Mouse (Mus musculus) heart, embryonic 16.5 days (tissue): Measurements from ENCODE around the gene Nudt13. TPM values are rescaled to one million over a fixed set of nuclear protein-coding genes. Genes with fewer than 3 reads are reported as not detected.
"Not testable (repeated sequence)": the region's sequence is repeated elsewhere in the genome, so short reads cannot be mapped to it uniquely, and the experiment has no call there.

ENCODE experiments used
- ATAC-seq: fragments of 200-750 bp; cut with Nextera tagmentation; replicated peaks from 2 replicates; pipeline ENCODE4 v1.8.0; 2017; ENCODE audit warnings: moderate number of reproducible peaks; ENCODE audit not compliant: insufficient read depth, low FRiP score; ENCODE audit errors: extremely low read depth
- H3K27ac ChIP-seq: fragments of 300-500 bp; sonication (generic); 2 replicates; pipeline ENCODE4 v1.5.1; 2014; ENCODE audit warnings: mild to moderate bottlenecking, low read length, control low read depth, moderate library complexity
- H3K27me3 ChIP-seq: fragments of 300-500 bp; sonication (generic); 2 replicates; pipeline ENCODE4 v1.6.1; 2014; ENCODE audit warnings: low read length, mixed read lengths; ENCODE audit not compliant: control insufficient read depth, insufficient read depth
- H3K36me3 ChIP-seq: fragments of 300-500 bp; sonication (generic); 2 replicates; pipeline ENCODE4 v1.6.1; 2014; ENCODE audit not compliant: control insufficient read depth, insufficient read depth
- H3K4me1 ChIP-seq: fragments of 300-500 bp; sonication (generic); 2 replicates; pipeline ENCODE4 v1.6.1; 2014; ENCODE audit warnings: low read length, mixed read lengths; ENCODE audit not compliant: control insufficient read depth, insufficient read depth
- H3K4me2 ChIP-seq: fragments of 300-500 bp; sonication (generic); 2 replicates; pipeline ENCODE4 v1.6.1; 2014; ENCODE audit warnings: low read depth, mild to moderate bottlenecking, control low read depth, low read length
- H3K4me3 ChIP-seq: fragments of 300-500 bp; sonication (generic); 2 replicates; pipeline ENCODE4 v1.5.1; 2014; ENCODE audit warnings: mild to moderate bottlenecking, control low read depth, low read length
- H3K9ac ChIP-seq: fragments of 300-500 bp; sonication (generic); 2 replicates; pipeline ENCODE4 v1.6.1; 2014; ENCODE audit warnings: low read length, control low read depth
- H3K9me3 ChIP-seq: fragments of 300-500 bp; sonication (generic); replicated peaks from 2 replicates; pipeline ENCODE4 v1.6.1; 2016; ENCODE audit warnings: low read length; ENCODE audit not compliant: control insufficient read depth
- WGBS: fragments of 180-500 bp; shearing (Covaris S2); extraction: QIAGEN DNeasy Blood & Tissue Kit; methylation state at CpG from one replicate; pipeline ENCODE4 v1.1.7; 2014; 5-methylcytosine and 5-hydroxymethylcytosine counted together
- polyA plus RNA-seq: library from polyadenylated mRNA; unstranded; fragments of >200 nt; fragmentation: Nextera tagmentation; extraction: Ambion mirVana; gene quantifications from 2 replicates; pipeline ENCODE4 v1.2.1, GENCODE M21; 2015

Nudt13 gene
- polyA plus RNA-seq, 1 experiment from 2014 or later: 15.6 TPM

DNA sequence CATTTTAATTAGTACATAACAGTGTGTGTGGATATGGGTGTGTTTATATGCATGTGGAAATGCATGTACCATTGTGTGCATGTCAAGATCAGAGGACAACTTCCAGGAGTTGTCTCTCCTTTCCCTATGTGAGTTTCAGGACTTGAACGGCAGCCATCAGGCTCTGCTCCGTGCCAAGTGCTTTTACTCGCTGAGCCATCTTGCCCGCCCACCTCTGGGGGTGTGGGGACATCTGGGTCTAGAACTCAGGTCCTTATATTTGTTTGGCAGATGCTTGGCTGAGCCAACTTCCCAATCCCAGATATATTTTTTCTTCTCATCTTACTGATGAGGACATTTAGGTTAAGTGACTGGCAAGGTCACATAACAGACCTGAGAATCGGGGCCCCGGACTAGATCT is 26.1 kb upstream of the Nudt13 start:
- WGBS: 65% methylated on average over 6 of the region's 6 CpGs
- Histone ChIP-seq H3K9ac (no peak overlapping the region), H3K27me3 (no peaks in the 10 kb centered on the region), H3K4me3 (no peak overlapping the region), H3K4me1 (no peaks in the 10 kb centered on the region), H3K27ac (no peak overlapping the region), H3K36me3 (no peaks in the 10 kb centered on the region), H3K9me3 (0 out of 2 replicates have a peak, but pooled peaks cover under 1% of the 10 kb centered on the region), H3K4me2 (no peak overlapping the region)
- no peak for ATAC-seq

GRCm38 (mm10) chr14:20269082-20269809 is 25.3 kb upstream of the Nudt13 start, which contains the start of gene Kcnk16:
Gene Kcnk16, minus strand, starts transcription at chr14:20269199.
- Histone ChIP-seq H3K9ac (no peak within 1 kb of the TSS), H3K27me3 (no peaks in the 10 kb centered on the region), H3K4me2 (no peak within 1 kb of the TSS), H3K9me3 (peaks cover 7% of the 10 kb centered on the region; the same call in 1 of the 2 replicates), H3K27ac (no peak within 1 kb of the TSS), H3K4me3 (no peak within 1 kb of the TSS), H3K4me1 (no peaks in the 10 kb centered on the region), H3K36me3 (no peaks in the 10 kb centered on the region)
- ATAC-seq: no peak
- WGBS: 51% methylated on average over 6 of the region's 6 CpGs

GRCm38 (mm10) chr14:20291391-20291790 is 3.1 kb upstream of the Nudt13 start:
- Histone ChIP-seq H3K27me3 (no peaks in the 10 kb centered on the region), H3K36me3 (no peaks in the 10 kb centered on the region), H3K4me1 (peaks cover 6% of the 10 kb centered on the region; the same call in 1 of the 2 replicates), H3K9ac (no peak overlapping the region), H3K9me3 (no peaks in the 10 kb centered on the region), H3K4me2 (no peak overlapping the region), H3K27ac (no peak overlapping the region), H3K4me3 (no peak overlapping the region)
- ATAC-seq: no peak
- WGBS: 61% methylated on average over 4 of the region's 4 CpGs

- Histone ChIP-seq H3K27ac (no peak overlapping the region), H3K4me3 (peak overlapping the region; percentile 76), H3K9ac (peak overlapping the region; percentile 76), H3K4me1 (peaks cover 6% of the 10 kb centered on the region; the same call in 1 of the 2 replicates), H3K9me3 (no peaks in the 10 kb centered on the region), H3K4me2 (peak overlapping the region; percentile 70), H3K27me3 (no peaks in the 10 kb centered on the region), H3K36me3 (no peaks in the 10 kb centered on the region)
- 36% methylated on average over 8 of the region's 8 CpGs for WGBS
- no peak for ATAC-seq
Measured at GRCm38 (mm10) chr14:20294947-20295346, 450 bp downstream of the Nudt13 start.

DNA sequence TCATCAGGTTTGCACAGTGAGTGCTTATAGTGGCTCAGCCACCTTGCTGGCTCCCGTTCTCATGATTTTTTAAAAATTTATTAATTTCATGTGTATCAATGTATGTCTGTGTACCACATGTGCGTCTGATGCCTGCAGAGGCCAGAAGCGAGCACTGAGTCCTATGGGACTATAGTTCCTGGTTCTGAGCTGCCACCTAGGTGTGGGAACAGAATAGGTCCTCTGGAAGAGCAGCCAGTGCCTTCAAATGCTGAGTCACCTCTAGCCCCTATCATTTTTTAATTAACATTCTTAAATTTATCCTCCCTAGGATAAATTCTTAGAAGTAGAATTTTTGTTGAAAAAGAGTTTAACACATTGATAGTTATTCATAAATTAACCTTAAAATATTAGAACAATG is 3.1 kb downstream of the Nudt13 start:
- 85% methylated on average over 3 of the region's 3 CpGs for WGBS
- Histone ChIP-seq H3K27ac (no peak overlapping the region), H3K9me3 (no peaks in the 10 kb centered on the region), H3K27me3 (no peaks in the 10 kb centered on the region), H3K4me2 (no peak overlapping the region), H3K36me3 (no peaks in the 10 kb centered on the region), H3K4me1 (peaks cover 6% of the 10 kb centered on the region; the same call in 1 of the 2 replicates), H3K9ac (no peak overlapping the region), H3K4me3 (no peak overlapping the region)
- no peak for ATAC-seq

DNA sequence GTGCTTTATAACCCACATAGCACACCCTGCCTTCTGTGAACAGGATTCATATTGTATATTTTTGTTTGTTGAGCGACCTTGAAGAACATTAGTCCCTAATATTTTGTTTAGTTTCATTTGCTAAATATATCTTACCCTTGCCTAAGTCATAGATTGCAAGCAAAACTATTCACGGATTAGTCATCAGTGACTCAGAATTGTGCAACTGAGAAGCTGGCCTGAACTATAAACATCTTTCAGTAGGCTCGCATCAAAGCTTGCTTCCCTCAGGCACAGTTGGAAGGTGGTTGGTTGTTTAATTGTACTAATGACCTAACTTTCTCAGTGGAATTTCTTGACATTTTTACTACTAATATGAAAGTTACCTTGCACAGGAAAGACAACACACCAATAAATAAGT is 3.6 kb downstream of the Nudt13 start:
- H3K27me3 ChIP-seq: no peaks in the 10 kb centered on the region
- no peak for ATAC-seq
- H3K9ac ChIP-seq: no peak overlapping the region

GRCm38 (mm10) chr14:20305085-20305484 is 10.6 kb downstream of the Nudt13 start:
- not testable (repeated sequence) for H3K4me1 ChIP-seq, H3K27ac ChIP-seq, H3K9me3 ChIP-seq, ATAC-seq, H3K4me3 ChIP-seq, H3K9ac ChIP-seq, H3K4me2 ChIP-seq, H3K27me3 ChIP-seq
- WGBS: 79% methylated on average over 2 of the region's 2 CpGs
- peaks cover 15% of the 10 kb centered on the region for H3K36me3 ChIP-seq

More for the DNA sequence above, 3.6 kb downstream of the Nudt13 start:
- Histone ChIP-seq H3K36me3 (no peaks in the 10 kb centered on the region), H3K27ac (no peak overlapping the region), H3K4me2 (no peak overlapping the region), H3K4me1 (peaks cover 6% of the 10 kb centered on the region; the same call in 1 of the 2 replicates), H3K4me3 (no peak overlapping the region), H3K9me3 (no peaks in the 10 kb centered on the region)
- WGBS: 70% methylated on average over 3 of the region's 3 CpGs

GRCm38 (mm10) chr14:20315137-20315536 is 20.6 kb downstream of the Nudt13 start:
- Histone ChIP-seq H3K9ac (no peak overlapping the region), H3K27ac (no peak overlapping the region), H3K4me2 (no peak overlapping the region), H3K4me1 (no peaks in the 10 kb centered on the region), H3K36me3 (peaks cover 21% of the 10 kb centered on the region), H3K27me3 (no peaks in the 10 kb centered on the region), H3K4me3 (no peak overlapping the region), H3K9me3 (no peaks in the 10 kb centered on the region)
- WGBS: 69% methylated on average over 1 of the region's 1 CpGs
- no peak for ATAC-seq

- no peak for ATAC-seq
- H3K9ac ChIP-seq: no peak overlapping the region
- H3K4me1 ChIP-seq: no peaks in the 10 kb centered on the region
- 81% methylated on average over 3 of the region's 3 CpGs for WGBS
- H3K36me3 ChIP-seq: peaks cover 38% of the 10 kb centered on the region
- H3K4me2 ChIP-seq: no peak overlapping the region
- no peak overlapping the region for H3K27ac ChIP-seq
- no peaks in the 10 kb centered on the region for H3K27me3 ChIP-seq
- H3K9me3 ChIP-seq: no peaks in the 10 kb centered on the region
- H3K4me3 ChIP-seq: no peak overlapping the region
Measured at GRCm38 (mm10) chr14:20319420-20319819, 24.9 kb downstream of the Nudt13 start.
